Mouse (Mus musculus): Measurements from ENCODE around the gene Fxyd6.

Gene Fxyd6

GRCm38 (mm10) chr9:45412700-45413477, 42.9 kb downstream of the Fxyd6 start:
- ChIA-PET POLR2A (interaction anchor here (0.5 to 18.8 kb wide), 41 partner anchors 8 to 1250 kb away, joined by 3 to 332 read pairs (median 5); partner anchors contain the start of genes Atp5l (in 1 of the 4) and Fxyd6 (in 1 of the 4)), CTCF (interaction anchor here (0.5 to 6.6 kb wide), 153 partner anchors 7 to 1948 kb away, joined by 3 to 135 read pairs (median 4); partner anchors contain the start of genes Fxyd6 (in 2 of the 4), Il10ra (in 2 of the 4), Tmprss13 (in 2 of the 4) and Bace1 (in 1 of the 4))

GRCm38 (mm10) chr9:45413478-45414140, 43.6 kb downstream of the Fxyd6 start:
- ChIA-PET POLR2A (interaction anchor here in 3 of 4 experiments (0.6 to 18.8 kb wide), 17 partner anchors 7 to 147 kb away, joined by 3 to 332 read pairs (median 4); no protein-coding TSS in a partner anchor), CTCF (interaction anchor here (0.5 to 6.6 kb wide), 79 partner anchors 8 to 1317 kb away, joined by 3 to 135 read pairs (median 4); partner anchors contain the start of genes Bace1 (in 1 of the 4), Cep164 (in 1 of the 4), Fxyd2 (in 1 of the 4) and Il10ra (in 1 of the 4))

GRCm38 (mm10) chr9:45415912-45416311, 45.9 kb downstream of the Fxyd6 start:
- POLR2A ChIA-PET: interaction anchor here in 3 of 4 experiments (0.7 to 1.7 kb wide), 8 partner anchors 19 to 518 kb away, joined by 3 to 7 read pairs (median 3); no protein-coding TSS in a partner anchor

GRCm38 (mm10) chr9:45417245-45417644, 47.3 kb downstream of the Fxyd6 start:
- ChIA-PET CTCF (interaction anchor here (0.5 to 3.2 kb wide), 35 partner anchors 11 to 879 kb away, joined by 3 to 33 read pairs (median 4); partner anchors contain the start of gene Cep164 (in 1 of the 4)), POLR2A (interaction anchor here (0.6 to 1.6 kb wide), 8 partner anchors 10 to 205 kb away, joined by 3 to 4 read pairs (median 3); no protein-coding TSS in a partner anchor)

More at GRCm38 (mm10) chr9:45415912-45416311, 45.9 kb downstream of the Fxyd6 start:
- CTCF ChIA-PET: interaction anchor here (0.6 to 3.2 kb wide), 43 partner anchors 10 to 734 kb away, joined by 3 to 33 read pairs (median 4); partner anchors contain the start of genes Cep164 (in 2 of the 4) and Fxyd6 (in 1 of the 4)

- CTCF ChIA-PET: interaction anchor here in 3 of 4 experiments (0.5 to 3.0 kb wide), 9 partner anchors 12 to 337 kb away, joined by 3 to 20 read pairs (median 6); no protein-coding TSS in a partner anchor
- POLR2A ChIA-PET: interaction anchor here in 3 of 4 experiments (0.5 to 1.6 kb wide), 6 partner anchors 10 to 121 kb away, joined by 3 to 4 read pairs (median 3); no protein-coding TSS in a partner anchor
Observed at GRCm38 (mm10) chr9:45418252-45418651, 48.3 kb downstream of the Fxyd6 start.

- ChIA-PET POLR2A (interaction anchor here in 3 of 4 experiments (0.6 to 1.4 kb wide), 7 partner anchors 9 to 121 kb away, joined by 3 to 5 read pairs (median 3); no protein-coding TSS in a partner anchor), CTCF (interaction anchor here (0.5 to 3.3 kb wide), 48 partner anchors 9 to 516 kb away, joined by 3 to 50 read pairs (median 4); partner anchors contain the start of gene Il10ra (in 1 of the 4))
Observed at GRCm38 (mm10) chr9:45421209-45421608, 51.2 kb downstream of the Fxyd6 start.

- POLR2A ChIA-PET: interaction anchor here in 2 of 4 experiments (0.6 kb wide), 2 partner anchors 80 to 288 kb away, joined by 3 to 4 read pairs; no protein-coding TSS in a partner anchor
- CTCF ChIA-PET: interaction anchor here in 2 of 4 experiments (0.6 to 3.3 kb wide), 6 partner anchors 10 to 332 kb away, joined by 3 to 50 read pairs (median 4); no protein-coding TSS in a partner anchor
Observed at GRCm38 (mm10) chr9:45422761-45423298, 52.8 kb downstream of the Fxyd6 start.

- CTCF ChIA-PET: interaction anchor here in 2 of 4 experiments (0.5 to 0.8 kb wide), 2 partner anchors 18 to 328 kb away, joined by 3 read pairs; no protein-coding TSS in a partner anchor
- POLR2A ChIA-PET: no interaction called here
Observed at GRCm38 (mm10) chr9:45426456-45426855, 56.5 kb downstream of the Fxyd6 start, which contains the start of gene Dscaml1. Gene Dscaml1 (plus strand): TSS chr9:45426628.

GRCm38 (mm10) chr9:45429392-45429791, 59.4 kb downstream of the Fxyd6 start:
- CTCF ChIA-PET: interaction anchor here in 3 of 4 experiments (0.7 to 2.6 kb wide), 7 partner anchors 8 to 60 kb away, joined by 3 to 8 read pairs (median 4); no protein-coding TSS in a partner anchor
- POLR2A ChIA-PET: interaction anchor here in 1 of 4 experiments (1.4 kb wide), 1 partner anchor 8 kb away, joined by 3 read pairs; no protein-coding TSS in a partner anchor

- ChIA-PET POLR2A (interaction anchor here in 3 of 4 experiments (0.5 to 1.4 kb wide), 6 partner anchors 9 to 308 kb away, joined by 3 to 6 read pairs (median 3); no protein-coding TSS in a partner anchor), CTCF (interaction anchor here in 3 of 4 experiments (1.0 to 2.6 kb wide), 5 partner anchors 9 to 17 kb away, joined by 4 to 12 read pairs (median 8); no protein-coding TSS in a partner anchor)
Observed at GRCm38 (mm10) chr9:45429951-45430697, 60.1 kb downstream of the Fxyd6 start.

GRCm38 (mm10) chr9:45430698-45430959, 60.6 kb downstream of the Fxyd6 start:
- ChIA-PET POLR2A (interaction anchor here in 3 of 4 experiments (0.6 to 1.4 kb wide), 6 partner anchors 9 to 309 kb away, joined by 3 to 6 read pairs (median 3); no protein-coding TSS in a partner anchor), CTCF (interaction anchor here in 2 of 4 experiments (2.0 to 2.6 kb wide), 3 partner anchors 9 to 18 kb away, joined by 8 to 12 read pairs (median 8); no protein-coding TSS in a partner anchor)

GRCm38 (mm10) chr9:45431150-45431549, 61.2 kb downstream of the Fxyd6 start:
- POLR2A ChIA-PET: interaction anchor here in 2 of 4 experiments (0.7 to 1.4 kb wide), 7 partner anchors 10 to 82 kb away, joined by 3 to 6 read pairs (median 3); no protein-coding TSS in a partner anchor
- CTCF ChIA-PET: interaction anchor here in 2 of 4 experiments (0.6 to 2.6 kb wide), 3 partner anchors 10 to 407 kb away, joined by 3 to 12 read pairs (median 8); no protein-coding TSS in a partner anchor

GRCm38 (mm10) chr9:45432639-45433038, 62.7 kb downstream of the Fxyd6 start:
- CTCF ChIA-PET: interaction anchor here in 3 of 4 experiments (0.7 to 2.1 kb wide), 4 partner anchors 17 to 1164 kb away, joined by 3 to 12 read pairs (median 4); no protein-coding TSS in a partner anchor

GRCm38 (mm10) chr9:45433119-45433518, 63.1 kb downstream of the Fxyd6 start:
- POLR2A ChIA-PET: interaction anchor here in 2 of 4 experiments (0.7 to 1.2 kb wide), 2 partner anchors 8 to 11 kb away, joined by 3 to 7 read pairs; no protein-coding TSS in a partner anchor

More at GRCm38 (mm10) chr9:45432639-45433038, 62.7 kb downstream of the Fxyd6 start:
- POLR2A ChIA-PET: interaction anchor here in 3 of 4 experiments (0.6 to 1.3 kb wide), 6 partner anchors 9 to 522 kb away, joined by 3 to 4 read pairs (median 3); partner anchors contain the start of gene Sidt2 (in 1 of the 3)

GRCm38 (mm10) chr9:45434171-45434570, 64.2 kb downstream of the Fxyd6 start:
- POLR2A ChIA-PET: interaction anchor here in 2 of 4 experiments (0.6 to 1.2 kb wide), 2 partner anchors 68 to 552 kb away, joined by 4 to 5 read pairs; no protein-coding TSS in a partner anchor
- CTCF ChIA-PET: interaction anchor here in 3 of 4 experiments (0.6 to 1.5 kb wide), 4 partner anchors 22 to 320 kb away, joined by 3 to 6 read pairs (median 4); no protein-coding TSS in a partner anchor

More at GRCm38 (mm10) chr9:45433119-45433518, 63.1 kb downstream of the Fxyd6 start:
- CTCF ChIA-PET: interaction anchor here in 3 of 4 experiments (0.6 to 0.8 kb wide), 3 partner anchors 17 to 1164 kb away, joined by 3 to 4 read pairs (median 3); no protein-coding TSS in a partner anchor

GRCm38 (mm10) chr9:45439025-45439424, 69.0 kb downstream of the Fxyd6 start:
- CTCF ChIA-PET: interaction anchor here in 1 of 4 experiments (1.0 kb wide), 1 partner anchor 151 kb away, joined by 3 read pairs; no protein-coding TSS in a partner anchor
- POLR2A ChIA-PET: interaction anchor here in 1 of 4 experiments (0.7 kb wide), 1 partner anchor 63 kb away, joined by 5 read pairs; no protein-coding TSS in a partner anchor
